Mouse (Mus musculus): ENCODE measurements around the gene Scp2. TPM values are rescaled to one million over a fixed set of nuclear protein-coding genes. Genes with fewer than 3 reads are reported as not detected.
A peak's percentile ranks its signal among the peaks of the same experiment; 100 is the strongest.

Scp2 gene
- total RNA-seq, 1 experiment: 65.9 TPM

GRCm38 (mm10) chr4:108117488-108117887 lies 27.3 kb downstream of the Scp2 start:
- no peaks in the 10 kb centered on the region for H3K4me1 ChIP-seq (ENCODE audit: control insufficient read depth in 2 of 2, insufficient read depth in 2 of 2, low read length in 2 of 2, poor library complexity in 1 of 2)

GRCm38 (mm10) chr4:108116466-108116865 lies 28.3 kb downstream of the Scp2 start:
- TF ChIP-seq MAFK (IDR thresholded peaks at IDR 0.05; ENCODE audit: insufficient read depth, low read depth, low read length) (no peak), CHD2 (IDR thresholded peaks at IDR 0.05; ENCODE audit: low read depth, low read length) (no peak), ZC3H11A (IDR thresholded peaks at IDR 0.05; ENCODE audit: borderline replicate concordance, low read depth, low read length) (no peak), ZNF384 (IDR thresholded peaks at IDR 0.05; ENCODE audit: low read depth, low read length) (no peak), HCFC1 (IDR thresholded peaks at IDR 0.05; ENCODE audit: borderline replicate concordance, insufficient read depth, low read length) (no peak)
- DNase-seq (ENCODE audit: low read depth, low spot score): no peak
- H3K36me3 ChIP-seq (ENCODE audit: control insufficient read depth, insufficient read depth, low read length, poor library complexity, severe bottlenecking): no peaks in the 10 kb centered on the region
- in situ Hi-C loops (cut with MboI; ENCODE audit: low sequenced_read_pairs in 2 of 2, unreplicated experiment in 2 of 2): no loop called here
- H3K4me1 ChIP-seq (ENCODE audit: control insufficient read depth in 2 of 2, insufficient read depth in 2 of 2, low read length in 2 of 2, poor library complexity in 1 of 2): no peaks in the 10 kb centered on the region
- no peaks in the 10 kb centered on the region for H3K9me3 ChIP-seq (ENCODE audit: control insufficient read depth, insufficient read depth, low read depth, low read length)
- H3K4me3 ChIP-seq (ENCODE audit: insufficient read depth in 1 of 2, low read depth in 1 of 2, low read length in 2 of 2, poor library complexity in 1 of 2, severe bottlenecking in 1 of 2): no peak overlapping the region
- H3K9ac ChIP-seq (ENCODE audit: insufficient read depth, low read depth, low read length, poor library complexity, severe bottlenecking): no peak overlapping the region
- H3K27ac ChIP-seq (ENCODE audit: insufficient read depth, low read depth, low read length, poor library complexity, severe bottlenecking): no peak overlapping the region

More at GRCm38 (mm10) chr4:108117488-108117887, 27.3 kb downstream of the Scp2 start:
- H3K9ac ChIP-seq (ENCODE audit: insufficient read depth, low read depth, low read length, poor library complexity, severe bottlenecking): no peak overlapping the region; the same call in 1 of the 2 replicates
- no peak for DNase-seq (ENCODE audit: low read depth, low spot score)
- no peaks in the 10 kb centered on the region for H3K36me3 ChIP-seq (ENCODE audit: control insufficient read depth, insufficient read depth, low read length, poor library complexity, severe bottlenecking)
- peak overlapping the region; percentile 65 to 92 for H3K4me3 ChIP-seq (ENCODE audit: insufficient read depth in 1 of 2, low read depth in 1 of 2, low read length in 2 of 2, poor library complexity in 1 of 2, severe bottlenecking in 1 of 2)
- in situ Hi-C loops (cut with MboI; ENCODE audit: low sequenced_read_pairs in 2 of 2, unreplicated experiment in 2 of 2): no loop called here
- no peak for TF ChIP-seq MAFK (IDR thresholded peaks at IDR 0.05; ENCODE audit: insufficient read depth, low read depth, low read length)
- no peak for TF ChIP-seq ZC3H11A (IDR thresholded peaks at IDR 0.05; ENCODE audit: borderline replicate concordance, low read depth, low read length)
- no peak for TF ChIP-seq CHD2 (IDR thresholded peaks at IDR 0.05; ENCODE audit: low read depth, low read length)
- no peaks in the 10 kb centered on the region for H3K9me3 ChIP-seq (ENCODE audit: control insufficient read depth, insufficient read depth, low read depth, low read length)
- no peak overlapping the region for H3K27ac ChIP-seq (ENCODE audit: insufficient read depth, low read depth, low read length, poor library complexity, severe bottlenecking)

GRCm38 (mm10) chr4:108110706-108111105 lies 34.1 kb downstream of the Scp2 start:
- DNase-seq (ENCODE audit: low read depth, low spot score): no peak
- Histone ChIP-seq H3K9me3 (ENCODE audit: control insufficient read depth, insufficient read depth, low read depth, low read length) (no peaks in the 10 kb centered on the region), H3K4me1 (ENCODE audit: control insufficient read depth in 2 of 2, insufficient read depth in 2 of 2, low read length in 2 of 2, poor library complexity in 1 of 2) (no peaks in the 10 kb centered on the region), H3K36me3 (ENCODE audit: control insufficient read depth, insufficient read depth, low read length, poor library complexity, severe bottlenecking) (no peaks in the 10 kb centered on the region), H3K27ac (ENCODE audit: insufficient read depth, low read depth, low read length, poor library complexity, severe bottlenecking) (no peak overlapping the region), H3K9ac (ENCODE audit: insufficient read depth, low read depth, low read length, poor library complexity, severe bottlenecking) (no peak overlapping the region), H3K4me3 (ENCODE audit: insufficient read depth in 1 of 2, low read depth in 1 of 2, low read length in 2 of 2, poor library complexity in 1 of 2, severe bottlenecking in 1 of 2) (no peak overlapping the region)
- no peak for TF ChIP-seq CHD2 (IDR thresholded peaks at IDR 0.05; ENCODE audit: low read depth, low read length)
- TF ChIP-seq HCFC1 (IDR thresholded peaks at IDR 0.05; ENCODE audit: borderline replicate concordance, insufficient read depth, low read length): no peak
- TF ChIP-seq ZNF384 (IDR thresholded peaks at IDR 0.05; ENCODE audit: low read depth, low read length): no peak
- TF ChIP-seq ZC3H11A (IDR thresholded peaks at IDR 0.05; ENCODE audit: borderline replicate concordance, low read depth, low read length): no peak
- TF ChIP-seq MAFK (IDR thresholded peaks at IDR 0.05; ENCODE audit: insufficient read depth, low read depth, low read length): no peak
- in situ Hi-C loops (cut with MboI; ENCODE audit: low sequenced_read_pairs in 2 of 2, unreplicated experiment in 2 of 2): no loop called here

- Histone ChIP-seq H3K36me3 (ENCODE audit: control insufficient read depth, insufficient read depth, low read length, poor library complexity, severe bottlenecking) (no peaks in the 10 kb centered on the region), H3K9me3 (ENCODE audit: control insufficient read depth, insufficient read depth, low read depth, low read length) (no peaks in the 10 kb centered on the region), H3K27ac (ENCODE audit: insufficient read depth, low read depth, low read length, poor library complexity, severe bottlenecking) (no peak overlapping the region), H3K4me1 (ENCODE audit: control insufficient read depth in 2 of 2, insufficient read depth in 2 of 2, low read length in 2 of 2, poor library complexity in 1 of 2) (no peaks in the 10 kb centered on the region), H3K9ac (ENCODE audit: insufficient read depth, low read depth, low read length, poor library complexity, severe bottlenecking) (no peak overlapping the region), H3K4me3 (ENCODE audit: insufficient read depth in 1 of 2, low read depth in 1 of 2, low read length in 2 of 2, poor library complexity in 1 of 2, severe bottlenecking in 1 of 2) (no peak overlapping the region)
- TF ChIP-seq ZC3H11A (IDR thresholded peaks at IDR 0.05; ENCODE audit: borderline replicate concordance, low read depth, low read length): no peak
- TF ChIP-seq ZNF384 (IDR thresholded peaks at IDR 0.05; ENCODE audit: low read depth, low read length): no peak
- no peak for TF ChIP-seq MAFK (IDR thresholded peaks at IDR 0.05; ENCODE audit: insufficient read depth, low read depth, low read length)
- TF ChIP-seq CHD2 (IDR thresholded peaks at IDR 0.05; ENCODE audit: low read depth, low read length): no peak
- TF ChIP-seq HCFC1 (IDR thresholded peaks at IDR 0.05; ENCODE audit: borderline replicate concordance, insufficient read depth, low read length): no peak
- in situ Hi-C loops (cut with MboI; ENCODE audit: low sequenced_read_pairs in 2 of 2, unreplicated experiment in 2 of 2): no loop called here
- no peak for DNase-seq (ENCODE audit: low read depth, low spot score)
These were observed 35.1 kb downstream of the Scp2 start for GRCm38 (mm10) chr4:108109728-108110127.

- no peak for DNase-seq (ENCODE audit: low read depth, low spot score)
- TF ChIP-seq HCFC1 (IDR thresholded peaks at IDR 0.05; ENCODE audit: borderline replicate concordance, insufficient read depth, low read length) (no peak), MAFK (IDR thresholded peaks at IDR 0.05; ENCODE audit: insufficient read depth, low read depth, low read length) (no peak), CHD2 (IDR thresholded peaks at IDR 0.05; ENCODE audit: low read depth, low read length) (no peak), ZNF384 (IDR thresholded peaks at IDR 0.05; ENCODE audit: low read depth, low read length) (no peak), ZC3H11A (IDR thresholded peaks at IDR 0.05; ENCODE audit: borderline replicate concordance, low read depth, low read length) (no peak)
- no peak within 1 kb of the TSS for H3K9ac ChIP-seq (ENCODE audit: insufficient read depth, low read depth, low read length, poor library complexity, severe bottlenecking)
- H3K9me3 ChIP-seq (ENCODE audit: control insufficient read depth, insufficient read depth, low read depth, low read length): no peaks in the 10 kb centered on the region
- no peaks in the 10 kb centered on the region for H3K4me1 ChIP-seq (ENCODE audit: control insufficient read depth in 2 of 2, insufficient read depth in 2 of 2, low read length in 2 of 2, poor library complexity in 1 of 2)
- in situ Hi-C loops (cut with MboI; ENCODE audit: low sequenced_read_pairs in 2 of 2, unreplicated experiment in 2 of 2): no loop called here
- no peaks in the 10 kb centered on the region for H3K36me3 ChIP-seq (ENCODE audit: control insufficient read depth, insufficient read depth, low read length, poor library complexity, severe bottlenecking)
- H3K27ac ChIP-seq (ENCODE audit: insufficient read depth, low read depth, low read length, poor library complexity, severe bottlenecking): no peak within 1 kb of the TSS
- H3K4me3 ChIP-seq (ENCODE audit: insufficient read depth in 1 of 2, low read depth in 1 of 2, low read length in 2 of 2, poor library complexity in 1 of 2, severe bottlenecking in 1 of 2): no peak within 1 kb of the TSS
These were observed 48.5 kb downstream of the Scp2 start, which contains the start of gene Podn for GRCm38 (mm10) chr4:108096345-108096744. TSS of gene Podn (minus strand) at chr4:108096445.

Data from ES-E14 (cell line).